Mouse (Mus musculus): ENCODE measurements around the gene Bcas3. TPM values are rescaled to one million over a fixed set of nuclear protein-coding genes. Genes with fewer than 3 reads are reported as not detected.

The Bcas3 gene
- total RNA-seq (2017): 19.2 to 32.8 TPM (median 29.5 TPM) in 3 replicates

- peak; percentile 99 for ATAC-seq (replicated peaks; ENCODE audit: insufficient number of reproducible peaks, low FRiP score, low TSS enrichment, poor library complexity, severe bottlenecking)
Measured at GRCm38 (mm10) chr11:85352539-85353380, at the start of gene Bcas3. Gene Bcas3, plus strand, starts transcription at chr11:85353167.

DNA sequence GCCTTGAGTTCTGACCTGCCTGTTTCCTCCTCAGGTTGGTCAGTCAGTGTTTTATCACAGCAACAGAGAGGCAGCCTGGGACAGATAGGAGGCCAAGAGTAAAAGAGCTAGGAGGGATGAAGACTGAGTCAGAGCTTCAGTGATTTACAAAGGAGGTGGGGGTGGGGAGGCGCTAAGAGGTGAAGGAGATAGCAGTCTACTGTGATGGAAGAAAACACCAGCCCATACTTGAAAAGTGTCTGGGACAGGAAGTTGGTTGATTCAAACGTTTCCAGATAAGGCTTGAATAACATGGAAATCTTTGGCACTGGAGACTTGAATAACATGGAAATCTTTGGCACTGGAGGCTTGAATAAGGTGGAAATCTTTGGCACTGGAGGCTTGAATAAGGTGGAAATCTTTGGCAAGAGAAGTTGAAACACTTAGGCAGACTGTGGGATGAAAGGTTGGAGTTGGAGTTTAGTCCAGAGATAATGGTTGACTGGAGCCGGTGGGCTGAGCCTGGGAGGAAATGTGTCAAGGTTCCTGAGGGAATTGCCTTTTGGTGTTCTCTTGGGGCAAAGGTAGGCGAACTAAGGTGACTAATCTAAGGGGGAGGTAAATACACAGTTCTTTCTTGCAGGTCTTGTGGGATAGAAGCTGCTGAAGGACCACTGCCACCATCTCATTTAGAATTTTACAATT, 46.2 kb upstream of the Bcas3 start:
- ATAC-seq (replicated peaks; ENCODE audit: insufficient number of reproducible peaks, low FRiP score, low TSS enrichment, poor library complexity, severe bottlenecking): no peak

- ATAC-seq (replicated peaks; ENCODE audit: insufficient number of reproducible peaks, low FRiP score, low TSS enrichment, poor library complexity, severe bottlenecking): no peak
Measured at GRCm38 (mm10) chr11:85308799-85309198, 44.2 kb upstream of the Bcas3 start.

- ATAC-seq (replicated peaks; ENCODE audit: insufficient number of reproducible peaks, low FRiP score, low TSS enrichment, poor library complexity, severe bottlenecking): no peak
Measured at GRCm38 (mm10) chr11:85310407-85310712, 42.6 kb upstream of the Bcas3 start.

DNA sequence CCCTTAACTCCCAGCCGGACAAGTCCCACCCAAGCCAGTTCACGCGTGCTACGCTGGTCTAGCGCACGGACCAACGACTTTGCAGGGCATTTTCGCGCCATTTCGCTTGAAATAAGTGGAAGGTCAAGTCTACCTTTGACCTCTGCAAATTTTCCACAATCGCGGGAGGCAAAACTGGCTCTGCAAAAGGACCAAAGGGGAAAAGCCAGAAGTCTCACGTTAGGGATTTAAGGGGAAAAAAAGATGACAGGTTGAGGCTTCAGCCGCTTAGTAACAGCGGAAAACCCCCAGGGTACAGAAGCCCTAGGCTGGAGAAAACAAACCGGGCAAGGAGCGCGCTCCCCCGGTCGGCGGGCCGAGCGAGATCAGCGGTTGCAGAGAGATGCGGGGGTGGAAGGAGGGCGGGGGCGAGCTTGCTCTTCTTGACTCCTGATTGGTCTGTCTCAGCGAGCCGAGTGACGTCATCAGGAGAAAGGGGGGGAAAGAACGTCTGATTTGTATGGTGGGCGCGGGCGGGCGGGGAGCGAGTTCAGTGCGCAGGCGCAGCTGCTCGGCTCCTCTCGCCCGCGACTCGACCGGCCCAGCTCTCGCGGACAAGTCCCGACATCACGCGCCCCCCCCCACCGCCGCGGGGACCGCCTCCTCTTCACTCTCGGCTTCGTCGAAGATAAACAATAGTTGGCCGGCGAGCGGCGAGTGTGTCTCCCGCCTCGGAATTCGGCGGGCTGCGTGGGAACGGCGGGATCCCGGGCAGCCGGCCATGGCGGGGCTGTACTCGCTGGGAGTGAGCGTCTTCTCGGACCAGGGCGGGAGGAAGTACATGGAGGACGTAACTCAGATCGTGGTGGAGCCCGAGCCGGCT, 42.0 kb upstream of the Bcas3 start, which contains the start of gene Ppm1d:
TSS of gene Ppm1d (plus strand) at position 532 of the 862 bp plus-strand sequence.
- peak; percentile 94 for ATAC-seq (replicated peaks; ENCODE audit: insufficient number of reproducible peaks, low FRiP score, low TSS enrichment, poor library complexity, severe bottlenecking)

DNA sequence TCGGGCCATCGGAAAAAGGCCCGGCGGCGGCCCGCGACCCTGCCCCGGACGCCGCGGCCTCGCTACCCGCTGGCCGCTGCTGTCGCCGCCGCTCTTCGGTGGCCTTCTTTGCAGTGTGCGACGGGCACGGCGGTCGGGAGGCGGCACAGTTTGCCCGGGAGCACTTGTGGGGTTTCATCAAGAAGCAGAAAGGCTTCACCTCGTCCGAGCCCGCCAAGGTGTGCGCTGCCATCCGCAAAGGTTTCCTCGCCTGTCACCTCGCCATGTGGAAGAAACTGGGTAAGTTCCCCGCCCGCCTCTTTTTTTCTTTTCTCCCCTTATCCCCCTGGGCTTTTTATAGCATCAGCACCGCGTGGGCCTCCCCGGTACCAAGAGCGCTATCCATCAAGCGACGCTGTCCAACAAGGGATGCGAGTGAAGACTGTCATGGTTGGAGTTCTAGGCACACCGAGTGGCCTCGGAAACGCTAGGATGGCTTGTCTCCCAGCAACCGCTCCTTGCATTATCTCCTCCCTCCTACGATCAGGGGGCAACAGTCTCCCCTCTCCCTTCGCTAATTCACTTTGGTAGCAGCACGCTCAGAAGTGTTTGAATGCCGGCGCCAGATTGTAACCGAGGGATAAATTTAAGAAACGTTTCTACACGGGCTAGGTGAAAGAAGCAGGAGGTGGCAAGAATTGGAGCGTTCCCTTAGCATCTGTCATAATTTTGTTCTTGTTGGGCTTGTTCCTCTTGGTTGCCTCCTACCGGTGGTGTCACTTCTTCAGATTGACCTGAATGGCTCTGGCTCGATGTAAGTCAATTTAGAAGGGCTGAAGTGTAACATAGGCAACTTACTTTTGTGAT, 41.1 kb upstream of the Bcas3 start:
- ATAC-seq (replicated peaks; ENCODE audit: insufficient number of reproducible peaks, low FRiP score, low TSS enrichment, poor library complexity, severe bottlenecking): no peak; the same call in 1 of the 2 replicates

DNA sequence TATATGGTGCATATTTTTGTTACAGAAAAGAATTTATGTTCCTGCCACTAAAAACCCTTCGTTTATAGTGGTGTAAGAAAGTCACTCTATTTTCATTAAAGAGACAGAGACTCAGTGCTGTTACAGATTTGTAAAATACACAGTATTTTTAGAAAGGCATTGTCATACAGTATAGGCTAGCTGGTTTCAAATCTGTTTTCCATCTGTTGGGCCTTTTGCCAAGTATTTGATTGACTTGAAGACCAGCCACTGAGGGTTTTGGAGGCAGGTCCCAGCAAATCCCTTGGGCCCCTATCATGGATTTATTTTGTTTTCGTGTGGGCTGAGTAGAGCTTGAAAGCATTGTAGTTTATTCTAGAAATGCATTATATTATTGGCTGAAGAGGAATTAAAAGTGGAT, 40.1 kb upstream of the Bcas3 start:
- no peak for ATAC-seq (replicated peaks; ENCODE audit: insufficient number of reproducible peaks, low FRiP score, low TSS enrichment, poor library complexity, severe bottlenecking)

DNA sequence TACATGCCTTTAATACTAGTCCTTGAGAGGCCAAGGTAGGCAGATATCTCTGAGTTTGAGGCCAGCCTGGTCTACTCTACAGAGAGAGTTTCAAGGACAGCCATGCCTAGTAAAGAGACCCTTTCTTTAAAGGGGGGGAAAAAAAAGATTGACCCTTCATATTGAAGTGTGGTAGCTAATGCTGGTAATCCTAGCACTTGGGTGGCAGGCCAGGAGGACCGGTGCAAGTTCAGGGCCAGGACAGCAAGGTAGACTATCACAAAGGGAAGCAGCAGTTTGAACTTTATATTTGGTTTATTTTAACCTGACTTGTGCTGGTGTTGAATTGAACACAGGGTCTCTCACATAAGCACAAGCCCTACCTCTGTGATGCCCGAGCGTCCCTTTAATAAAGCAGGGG, 39.6 kb upstream of the Bcas3 start:
- no peak for ATAC-seq (replicated peaks; ENCODE audit: insufficient number of reproducible peaks, low FRiP score, low TSS enrichment, poor library complexity, severe bottlenecking)

DNA sequence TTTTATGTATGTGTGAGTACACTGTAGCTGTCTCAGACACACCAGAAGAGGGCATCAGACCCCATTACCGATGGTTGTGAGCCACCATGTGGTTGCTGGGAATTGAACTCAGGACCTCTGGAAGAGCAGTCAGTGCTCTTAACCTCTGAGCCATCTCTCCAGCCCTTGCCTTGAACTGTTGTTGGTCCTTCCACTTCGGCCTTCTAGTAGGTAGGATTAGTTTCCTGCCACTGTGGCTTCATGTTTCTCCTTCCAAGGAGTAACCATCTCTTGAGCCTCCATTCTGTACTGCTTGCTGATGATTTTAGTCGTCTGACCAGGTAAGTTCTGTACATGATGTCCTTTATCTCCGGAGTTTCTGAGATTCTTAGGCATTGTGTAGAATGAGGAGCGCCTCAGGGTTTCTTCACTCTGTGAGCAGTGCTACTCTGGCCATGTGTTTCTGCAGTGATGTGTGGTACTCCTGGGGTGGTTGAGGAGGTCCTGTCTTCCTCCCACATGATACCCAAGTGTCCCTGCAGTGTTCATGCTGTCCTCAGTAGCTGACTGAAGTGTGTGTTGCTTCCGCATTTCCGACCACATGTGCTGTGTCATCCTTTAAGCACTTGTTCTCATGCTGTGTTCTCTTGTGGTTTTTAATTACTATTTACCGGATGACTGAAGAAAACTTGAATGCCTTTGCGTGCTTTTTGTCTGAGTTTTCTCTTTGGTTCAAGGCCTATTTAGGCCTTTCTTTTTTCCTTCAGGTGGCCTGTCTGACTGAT, 29.2 kb upstream of the Bcas3 start:
- peak; percentile 96 for ATAC-seq (replicated peaks; ENCODE audit: insufficient number of reproducible peaks, low FRiP score, low TSS enrichment, poor library complexity, severe bottlenecking)

GRCm38 (mm10) chr11:85328717-85329116, 24.2 kb upstream of the Bcas3 start:
- no peak for ATAC-seq (replicated peaks; ENCODE audit: insufficient number of reproducible peaks, low FRiP score, low TSS enrichment, poor library complexity, severe bottlenecking)

- no peak for ATAC-seq (replicated peaks; ENCODE audit: insufficient number of reproducible peaks, low FRiP score, low TSS enrichment, poor library complexity, severe bottlenecking)
Measured at GRCm38 (mm10) chr11:85329167-85329894, 23.6 kb upstream of the Bcas3 start.

- no peak for ATAC-seq (replicated peaks; ENCODE audit: insufficient number of reproducible peaks, low FRiP score, low TSS enrichment, poor library complexity, severe bottlenecking)
Measured at GRCm38 (mm10) chr11:85334778-85335177, 18.2 kb upstream of the Bcas3 start.

GRCm38 (mm10) chr11:85339173-85339831, 13.7 kb upstream of the Bcas3 start:
- no peak for ATAC-seq (replicated peaks; ENCODE audit: insufficient number of reproducible peaks, low FRiP score, low TSS enrichment, poor library complexity, severe bottlenecking)

DNA sequence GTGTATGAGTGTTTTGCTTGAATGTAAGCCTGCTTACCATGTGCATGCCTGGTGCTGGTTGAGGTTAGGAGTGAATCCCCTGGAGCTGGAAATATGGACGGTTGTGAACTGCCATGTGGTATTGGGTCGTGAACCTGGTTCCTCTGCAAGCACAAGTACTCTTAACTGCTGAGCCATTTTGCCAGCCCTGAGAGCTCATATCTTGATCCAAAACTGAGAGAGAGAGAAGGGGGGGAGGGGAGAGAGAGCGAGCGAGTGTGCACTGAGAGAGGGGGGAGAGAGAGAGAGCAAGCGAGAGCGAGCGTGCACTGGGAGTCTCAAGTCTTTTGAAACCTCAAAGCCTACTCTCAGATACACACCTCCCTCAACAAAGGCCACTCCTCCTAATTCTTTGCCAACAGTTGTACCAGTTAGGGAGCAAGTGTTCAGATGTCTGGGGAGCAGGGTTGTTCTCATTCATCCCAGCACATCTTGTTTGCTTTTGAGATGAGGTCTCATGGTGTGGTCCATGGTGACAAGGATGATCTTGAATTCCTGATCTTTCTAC, 12.8 kb upstream of the Bcas3 start:
- no peak for ATAC-seq (replicated peaks; ENCODE audit: insufficient number of reproducible peaks, low FRiP score, low TSS enrichment, poor library complexity, severe bottlenecking)

DNA sequence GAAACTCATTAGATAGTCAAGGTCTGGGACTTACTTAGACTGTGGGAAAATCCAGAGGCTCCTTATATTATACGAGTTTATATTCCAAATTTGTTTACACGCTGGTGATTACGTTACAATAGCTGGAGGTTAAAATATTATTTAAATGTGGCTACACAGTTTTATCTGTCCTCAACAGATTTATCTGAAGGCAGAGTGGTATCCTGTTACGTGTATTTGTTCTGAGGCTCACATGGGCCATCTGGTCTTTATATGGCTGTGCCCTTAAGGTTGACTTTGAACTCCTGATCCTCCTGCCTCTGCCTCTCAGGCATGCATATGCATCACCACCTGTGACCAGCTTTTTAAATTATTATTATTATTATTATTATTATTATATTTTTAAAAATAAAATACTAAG, 852 bp downstream of the Bcas3 start:
- no peak for ATAC-seq (replicated peaks; ENCODE audit: insufficient number of reproducible peaks, low FRiP score, low TSS enrichment, poor library complexity, severe bottlenecking)

GRCm38 (mm10) chr11:85359641-85360040, 6.7 kb downstream of the Bcas3 start:
- ATAC-seq (replicated peaks; ENCODE audit: insufficient number of reproducible peaks, low FRiP score, low TSS enrichment, poor library complexity, severe bottlenecking): no peak

Measured in monocyte, adult 5-6 weeks (primary cell).